Mouse (Mus musculus) gastrocnemius, postnatal 10 days (tissue): Measurements from ENCODE around the gene Epas1. TPM values are rescaled to one million over a fixed set of nuclear protein-coding genes. Genes with fewer than 3 reads are reported as not detected.

Experiments used
- DNase-seq: peaks from one replicate; pipeline ENCODE4 v3.0.0; 2021; ENCODE audit warnings: mixed read lengths
- long read RNA-seq, 2 experiments: library from polyadenylated mRNA; stranded (forward); transcript quantifications; one replicate each; pipeline ENCODE4 v2.0.0; 2021
- total RNA-seq, 2 experiments: library from RNA; stranded (reverse); gene quantifications; 2 replicates each; pipeline ENCODE4 v1.2.3; 2021

Epas1 gene
- total RNA-seq, result 10 to 100 TPM; 76.9 to 88.9 TPM
- long read RNA-seq, experiment 1, full-length matches to known transcripts, result 53 of 81 reads
- long read RNA-seq, experiment 1, partial matches to known transcripts, result 20 of 81 reads
- long read RNA-seq, experiment 1, other reads (novel, unspliced or antisense), result 8 of 81 reads
- long read RNA-seq, experiment 2, full-length matches to known transcripts, result 49 of 71 reads
- long read RNA-seq, experiment 2, partial matches to known transcripts, result 17 of 71 reads
- long read RNA-seq, experiment 2, other reads (novel, unspliced or antisense), result 5 of 71 reads

DNA sequence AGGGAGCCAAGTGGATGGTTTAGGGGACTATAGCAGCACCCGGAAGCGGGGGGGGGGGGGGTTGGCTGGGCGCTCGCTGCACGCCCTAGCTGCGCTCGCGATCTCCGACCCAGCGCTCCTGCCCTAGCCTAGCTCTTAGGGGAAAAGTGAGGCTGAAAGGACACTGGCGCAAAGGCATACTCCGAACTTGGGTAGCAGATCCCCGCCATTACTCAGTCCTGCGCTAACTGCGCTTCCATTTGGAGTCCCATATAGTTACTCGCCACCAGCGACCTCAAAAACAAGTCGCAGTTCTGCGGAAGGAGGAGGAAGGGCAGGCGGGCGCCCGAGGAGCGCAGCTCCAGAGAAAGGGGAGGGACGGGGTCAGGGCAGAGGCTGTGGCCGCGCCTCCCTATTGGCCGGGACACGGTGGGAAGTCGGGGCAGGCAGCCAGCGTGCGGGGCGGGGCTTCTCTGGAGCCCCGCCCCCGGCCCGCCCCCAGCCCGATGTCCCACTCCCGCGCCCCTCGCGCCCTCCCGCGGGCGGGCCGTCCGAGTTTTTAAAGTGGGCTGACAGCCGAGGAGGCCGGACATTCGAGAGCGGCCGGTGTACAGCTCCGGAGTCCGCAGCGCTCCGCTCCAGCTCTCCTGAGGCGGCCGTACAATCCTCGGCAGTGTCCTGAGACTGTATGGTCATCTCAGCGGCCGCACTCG is at the start of gene Epas1:
TSS of gene Epas1 (plus strand) at position 571 of the 692 bp plus-strand sequence.
- DNase-seq, result peak; percentile 91

DNA sequence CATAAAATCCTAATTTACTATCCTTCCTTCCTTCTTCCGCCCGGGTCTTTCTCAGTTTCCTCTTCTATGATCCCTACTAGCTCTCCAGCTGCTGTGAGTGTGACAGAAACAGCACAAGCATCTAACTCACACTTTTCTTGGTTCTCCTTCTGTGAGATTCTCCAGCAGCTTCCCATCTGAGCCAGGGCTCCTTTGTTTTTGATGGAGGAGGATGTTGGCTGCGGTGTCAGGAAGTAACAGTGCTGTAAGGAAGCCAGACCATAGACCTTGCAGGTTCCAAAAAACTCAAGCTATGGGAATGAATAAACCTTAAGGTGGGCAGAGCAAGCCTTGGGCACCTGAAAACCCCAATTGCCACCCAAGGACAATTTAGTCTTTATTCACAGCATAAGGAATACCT is 48.3 kb upstream of the Epas1 start:
- no peak for DNase-seq

DNA sequence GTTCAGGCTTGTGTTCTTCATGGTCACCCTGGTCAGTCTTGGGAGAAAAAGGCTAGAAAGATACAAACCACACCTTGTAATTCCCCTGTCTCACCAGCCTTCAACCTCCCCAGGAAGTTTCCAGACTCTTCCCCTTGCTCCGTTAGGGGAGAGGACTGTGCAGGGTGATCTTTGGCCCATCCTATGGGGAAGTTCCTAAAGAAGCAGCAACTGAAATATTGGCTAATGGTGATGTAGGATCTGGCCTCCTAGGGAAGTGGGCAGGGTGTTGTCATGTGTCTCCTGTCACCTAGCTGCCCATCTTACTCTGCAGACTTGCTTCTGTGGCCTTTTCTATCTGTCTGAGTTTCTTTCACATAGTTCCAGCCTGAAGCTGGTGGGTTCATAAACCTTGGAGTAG is 47.0 kb upstream of the Epas1 start:
- DNase-seq, result no peak

DNA sequence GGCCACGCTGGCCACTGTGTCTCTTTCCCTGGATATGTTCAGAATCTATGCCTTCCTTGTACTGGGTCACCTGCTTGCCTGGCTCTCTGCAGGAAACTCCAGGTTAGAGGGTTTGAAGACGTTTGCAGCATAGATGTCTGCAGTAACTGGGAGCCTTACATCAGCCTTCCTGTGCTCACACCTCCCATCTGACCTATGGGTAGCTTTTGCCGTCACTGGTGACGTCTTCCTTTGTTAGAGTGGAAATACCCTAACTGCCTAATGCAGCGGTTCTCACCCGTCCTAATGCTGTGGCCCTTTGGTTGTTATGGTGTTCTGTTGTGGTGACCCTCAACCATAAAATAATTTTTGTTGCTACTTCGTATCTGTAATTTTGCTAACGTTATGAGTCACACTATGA is 43.7 kb upstream of the Epas1 start:
- no peak for DNase-seq

DNA sequence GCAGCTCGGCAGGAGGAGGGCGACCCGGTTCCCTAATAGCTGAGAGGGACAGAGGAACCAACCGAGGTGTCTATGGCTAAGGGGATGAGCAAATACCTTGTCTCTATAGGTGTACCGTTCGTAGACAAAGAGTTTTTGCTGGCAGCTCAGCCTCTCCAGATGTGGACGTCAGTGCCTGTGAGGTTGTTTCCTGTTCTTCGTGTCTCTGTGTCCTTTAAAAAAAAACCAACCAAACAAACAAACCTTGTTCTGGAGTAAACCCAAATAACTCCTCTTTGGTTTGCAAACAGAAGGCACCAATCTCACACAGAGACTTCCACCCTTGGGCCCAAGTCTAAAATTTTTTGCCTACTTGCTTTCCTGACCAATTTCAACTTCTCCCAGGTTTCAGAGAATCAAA is 43.1 kb upstream of the Epas1 start:
- no peak for DNase-seq

DNA sequence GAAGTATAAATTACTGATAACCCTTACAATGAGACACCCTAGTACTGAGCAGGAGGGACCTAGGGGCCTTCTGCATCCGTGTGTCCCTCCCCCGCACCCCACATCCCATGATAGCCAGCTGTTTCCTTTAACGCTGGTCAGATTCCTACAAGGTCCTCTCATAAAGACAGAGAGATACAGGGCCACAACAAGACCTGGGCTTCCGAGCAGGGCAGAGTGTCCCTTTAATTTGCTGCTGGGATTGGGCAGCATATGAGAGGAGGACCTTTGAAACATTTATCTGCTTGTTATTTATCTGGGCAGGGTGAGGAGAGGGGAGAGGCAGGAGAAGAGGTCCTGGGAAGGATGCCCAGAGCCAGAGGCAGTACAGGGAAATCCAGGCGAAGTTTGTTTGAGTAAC is 41.6 kb upstream of the Epas1 start:
- no peak for DNase-seq

DNA sequence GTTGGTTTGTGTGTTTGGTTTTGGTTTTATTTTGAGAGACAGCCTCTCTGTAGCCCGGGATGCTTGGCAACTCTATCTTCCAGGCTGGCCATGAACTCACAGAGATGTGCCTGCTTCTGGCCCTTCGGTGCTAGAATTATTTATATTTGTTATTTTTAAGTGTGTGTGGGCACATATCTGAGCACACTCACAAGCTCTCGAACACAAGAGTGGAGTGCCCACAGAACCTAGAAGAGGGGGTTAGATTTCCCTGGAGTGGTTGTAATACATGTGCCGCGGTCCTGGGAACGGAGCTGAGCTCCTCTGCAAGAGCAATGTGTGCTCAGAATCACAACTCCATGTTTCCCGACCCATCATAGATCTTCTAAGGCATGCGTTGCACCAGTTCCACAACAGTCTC is 40.9 kb upstream of the Epas1 start:
- DNase-seq, result no peak

DNA sequence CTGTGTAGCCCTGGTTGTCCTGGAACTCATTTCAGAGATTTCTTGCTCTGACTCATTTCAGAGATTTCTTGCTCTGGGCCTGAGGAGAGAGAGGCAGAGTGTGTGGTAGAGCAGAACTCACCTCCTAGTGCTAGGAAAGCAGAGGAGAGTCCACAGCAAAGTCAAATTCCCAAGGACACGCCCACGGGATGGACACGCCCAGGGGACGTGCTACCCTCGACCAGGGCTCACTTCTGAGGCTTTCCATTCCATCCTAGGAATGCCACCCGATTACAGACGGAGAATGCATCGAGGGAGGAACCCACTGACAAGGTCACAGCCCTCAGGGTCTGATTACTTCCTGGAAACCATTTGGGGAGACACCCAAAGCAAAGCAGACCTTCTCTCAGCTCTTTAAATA is 39.9 kb upstream of the Epas1 start:
- DNase-seq, result no peak

DNA sequence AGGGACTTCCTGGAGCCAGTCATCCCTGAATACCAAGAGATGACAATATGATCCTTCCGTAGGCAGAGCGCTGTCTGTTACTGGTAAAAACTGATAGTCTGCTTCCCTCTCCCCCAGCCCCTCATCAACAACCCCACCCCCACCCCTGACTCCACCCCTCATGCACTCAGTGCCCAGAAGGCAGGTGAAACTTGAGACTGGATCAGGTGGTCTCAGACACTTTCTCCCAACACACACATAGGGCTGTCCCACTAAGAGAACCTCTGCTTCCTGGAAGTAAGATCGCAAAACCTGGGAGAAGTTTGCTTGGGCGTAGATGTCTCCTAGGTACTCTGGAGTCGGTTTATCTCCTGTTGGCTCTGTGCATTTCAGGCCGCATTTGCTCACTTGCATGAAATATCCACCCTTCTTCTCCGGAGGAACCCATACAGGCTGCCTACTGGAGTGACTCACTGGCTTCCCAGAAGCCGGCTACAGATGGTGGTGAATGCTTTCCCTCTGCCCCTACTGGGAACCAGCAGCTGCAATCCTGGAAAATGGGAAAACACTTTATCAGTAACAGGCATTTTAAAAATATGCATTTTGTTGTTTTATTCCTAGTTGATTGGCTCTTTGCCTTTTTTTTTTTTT is 28.6 kb upstream of the Epas1 start:
- DNase-seq, result no peak

DNA sequence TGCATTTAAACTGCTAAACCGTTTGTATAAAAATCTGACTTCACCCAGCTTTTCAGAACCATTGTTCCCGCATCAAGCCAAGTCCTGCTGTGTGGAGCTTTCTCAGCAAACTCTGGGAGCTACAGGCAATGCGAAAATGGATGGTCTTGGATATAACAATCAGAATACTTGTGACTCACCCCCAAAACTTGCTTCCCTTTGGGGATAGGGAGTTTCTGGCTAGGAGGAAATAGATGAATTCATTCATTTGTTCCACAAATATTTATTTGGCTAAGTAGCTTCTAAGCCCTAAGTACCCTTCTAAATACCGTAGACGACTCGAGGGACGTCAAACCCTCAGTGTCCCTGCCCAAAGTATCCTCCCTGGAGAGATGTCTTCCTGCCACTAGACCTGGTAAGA is 27.0 kb upstream of the Epas1 start:
- no peak for DNase-seq

DNA sequence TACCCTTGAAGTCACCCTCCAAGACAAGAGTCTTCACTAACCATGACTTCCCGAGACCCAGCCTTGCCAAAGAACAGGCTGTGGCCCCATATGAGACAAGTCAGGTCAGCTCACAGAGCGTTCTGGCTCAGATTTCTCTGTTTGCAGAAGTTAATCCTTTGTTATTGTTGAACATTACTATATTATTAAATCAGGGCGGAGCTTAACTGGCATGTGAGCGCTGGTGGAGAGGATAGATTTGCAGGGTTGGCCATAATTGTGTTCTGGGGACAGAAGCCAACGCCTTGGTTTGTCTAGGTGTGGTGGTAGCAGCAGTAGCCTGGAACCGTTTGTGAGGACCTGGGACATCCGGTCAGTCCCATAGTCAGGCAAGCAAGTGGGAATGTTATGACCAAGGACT is 26.5 kb upstream of the Epas1 start:
- no peak for DNase-seq

DNA sequence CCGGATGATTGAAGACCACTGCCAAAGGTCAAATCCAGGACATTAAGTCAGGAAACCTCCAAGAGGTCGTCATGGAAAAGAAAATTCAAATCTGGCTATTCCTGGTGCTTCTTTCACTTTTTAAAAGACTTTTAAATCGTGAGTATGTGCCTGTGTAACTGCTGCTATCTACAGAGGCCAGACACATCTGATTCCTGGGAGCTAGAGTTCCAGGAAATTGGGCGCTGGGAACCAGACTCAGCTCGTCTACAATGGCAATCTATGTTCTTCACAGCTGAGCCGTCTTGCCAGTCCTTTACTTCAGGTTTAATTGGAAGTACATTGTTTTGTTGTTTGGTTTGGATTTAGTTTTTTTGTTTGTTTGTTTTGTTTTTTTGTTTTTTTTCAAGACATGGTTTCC is 22.2 kb upstream of the Epas1 start:
- no peak for DNase-seq

DNA sequence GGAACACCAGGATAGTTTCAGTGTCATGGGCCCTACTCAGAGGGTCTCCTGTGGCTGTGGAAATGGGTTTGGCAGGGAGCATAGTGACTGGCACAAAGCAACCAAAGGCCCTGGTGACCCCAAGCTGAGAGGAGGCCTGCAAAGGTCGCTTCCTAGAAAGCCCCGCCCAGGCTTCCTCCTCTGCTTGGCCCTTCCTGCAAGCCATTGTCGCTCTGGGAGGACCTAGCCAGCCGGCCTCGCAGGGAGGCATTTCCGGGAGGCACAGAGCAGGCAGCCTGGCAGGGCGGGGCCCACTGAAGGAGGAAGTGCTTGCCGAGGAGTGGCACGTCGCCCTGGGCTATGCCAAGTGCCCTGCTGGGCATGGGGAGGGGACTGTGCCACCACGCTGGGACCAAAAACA is 21.5 kb upstream of the Epas1 start:
- DNase-seq, result peak; percentile 60

DNA sequence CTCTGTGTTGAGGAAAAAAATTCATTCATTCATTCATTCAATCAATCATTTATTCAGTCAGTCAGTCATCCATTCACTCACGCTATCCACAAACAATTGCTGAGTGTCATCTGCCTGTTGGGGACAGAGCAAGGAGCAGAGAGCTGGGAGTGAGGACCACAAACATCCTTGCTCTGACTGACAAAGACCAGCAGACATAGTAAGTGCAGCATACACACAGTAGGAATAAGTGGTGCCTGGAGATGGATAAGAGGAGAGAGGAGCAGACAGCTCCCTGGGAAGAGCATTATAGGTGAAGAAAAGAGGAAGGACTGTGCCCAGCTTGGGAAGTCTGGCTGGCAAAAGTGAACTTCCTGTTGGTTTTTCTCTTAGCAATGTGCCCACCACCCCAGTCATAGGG is 21.0 kb upstream of the Epas1 start:
- no peak for DNase-seq

DNA sequence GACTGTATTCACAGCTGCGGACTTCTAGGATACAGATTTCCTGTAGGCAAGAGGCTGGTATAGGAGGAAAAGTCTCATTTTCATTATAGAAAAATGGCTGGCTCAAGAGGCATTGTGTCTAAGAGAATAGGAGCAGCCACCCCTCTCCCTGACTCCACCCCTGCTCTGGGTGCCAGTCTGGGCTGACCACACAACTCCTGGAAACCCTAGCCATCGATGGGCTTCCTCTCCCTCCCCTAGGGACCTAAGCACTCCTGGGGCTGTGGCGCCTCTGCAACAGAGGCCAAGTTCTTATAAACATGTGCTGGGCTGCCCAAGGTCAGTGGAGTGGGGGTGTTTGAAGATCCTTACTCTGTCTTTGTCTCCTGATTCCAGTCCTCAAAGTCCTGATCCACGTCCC is 19.9 kb upstream of the Epas1 start:
- DNase-seq, result no peak

DNA sequence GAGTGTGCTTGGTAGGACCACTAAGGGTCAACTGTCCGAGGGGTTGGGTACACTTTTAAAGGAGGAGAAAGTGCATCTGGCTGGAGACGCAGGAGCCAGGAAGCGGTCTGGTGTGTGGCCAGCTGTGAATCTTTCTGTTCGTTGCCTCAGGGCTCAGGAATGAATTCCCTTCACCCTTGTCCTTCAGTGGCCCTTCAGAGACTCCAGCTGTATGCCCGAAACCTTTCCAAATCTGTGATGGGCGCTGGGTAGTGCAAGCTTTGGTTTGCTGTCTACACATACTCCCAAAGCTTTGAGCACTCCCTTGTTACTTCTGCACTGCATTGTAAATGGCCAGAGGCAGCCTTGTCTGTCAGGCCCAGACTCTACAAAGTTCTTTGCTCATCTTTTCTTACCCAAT is 15.0 kb upstream of the Epas1 start:
- no peak for DNase-seq

DNA sequence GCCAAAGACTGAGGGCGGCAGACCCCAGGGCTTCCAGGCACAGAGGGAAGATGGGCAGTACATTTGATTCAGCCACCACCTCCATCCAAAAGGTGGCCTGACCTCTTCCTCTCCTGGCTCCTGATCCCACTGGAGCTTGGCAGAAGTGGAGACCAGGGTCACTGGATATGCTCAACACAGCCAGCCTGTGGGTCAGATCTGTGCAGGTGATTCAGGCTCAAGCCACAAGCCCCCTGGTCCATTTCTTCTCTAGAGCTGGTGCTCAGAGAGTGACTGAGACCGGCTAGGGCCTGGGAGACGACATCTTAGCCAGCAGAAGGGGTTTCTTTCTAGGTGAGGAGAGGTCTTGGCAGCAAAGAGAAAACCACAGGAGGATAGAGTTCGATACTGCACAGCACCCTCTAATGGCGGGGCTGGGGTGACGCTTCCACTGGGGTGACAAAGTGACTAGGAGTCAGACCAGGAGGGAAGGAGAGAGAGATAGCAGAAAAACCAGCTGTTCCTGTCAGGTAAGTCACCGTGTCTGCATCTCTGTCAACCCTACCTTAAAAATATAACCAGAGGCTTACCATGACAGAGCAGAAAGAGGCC is 10.1 kb upstream of the Epas1 start:
- DNase-seq, result no peak

DNA sequence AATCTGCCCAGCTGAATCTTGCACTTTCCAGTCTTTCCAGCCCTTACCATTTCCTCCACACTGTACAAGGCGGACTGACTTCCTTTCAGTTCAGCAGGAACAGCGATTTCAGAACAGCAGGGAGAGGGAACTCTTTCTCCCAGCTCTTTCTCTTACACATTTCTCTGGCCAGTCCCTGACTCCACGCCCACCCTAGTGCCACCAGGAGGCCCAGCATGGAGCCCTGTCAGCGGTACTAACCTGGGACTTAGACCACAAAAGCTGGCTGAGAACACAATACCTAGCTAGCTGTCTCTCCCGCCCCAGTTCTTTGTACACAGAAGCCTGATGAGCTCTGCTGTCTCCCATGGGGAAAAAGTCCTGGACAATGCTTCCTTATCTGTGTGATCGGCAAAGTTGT is 8.6 kb upstream of the Epas1 start:
- no peak for DNase-seq

DNA sequence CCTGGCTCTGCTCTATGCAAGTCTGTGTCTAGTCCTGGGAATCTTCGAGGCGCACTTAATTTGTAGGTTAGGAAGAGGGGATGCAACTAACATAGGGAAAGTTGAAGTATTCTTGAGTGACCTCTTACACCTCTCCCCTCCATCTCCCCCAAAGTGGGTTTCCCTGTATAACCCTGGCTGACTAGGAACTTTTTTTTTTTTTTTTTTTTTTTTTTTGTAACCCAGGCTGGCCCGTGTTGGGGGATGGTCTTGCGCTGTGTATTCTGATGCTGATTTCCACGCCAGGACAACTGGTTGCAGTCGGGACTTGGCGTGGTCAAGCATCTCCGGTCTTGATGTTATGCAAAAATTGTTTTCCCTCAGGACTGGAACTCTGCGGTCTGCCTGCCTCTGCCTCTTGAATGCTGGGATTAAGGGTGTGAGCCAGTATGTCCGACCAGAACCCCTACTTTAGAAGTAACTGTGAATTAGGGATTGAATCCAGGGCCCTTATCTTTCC is 2.1 kb upstream of the Epas1 start:
- no peak for DNase-seq

DNA sequence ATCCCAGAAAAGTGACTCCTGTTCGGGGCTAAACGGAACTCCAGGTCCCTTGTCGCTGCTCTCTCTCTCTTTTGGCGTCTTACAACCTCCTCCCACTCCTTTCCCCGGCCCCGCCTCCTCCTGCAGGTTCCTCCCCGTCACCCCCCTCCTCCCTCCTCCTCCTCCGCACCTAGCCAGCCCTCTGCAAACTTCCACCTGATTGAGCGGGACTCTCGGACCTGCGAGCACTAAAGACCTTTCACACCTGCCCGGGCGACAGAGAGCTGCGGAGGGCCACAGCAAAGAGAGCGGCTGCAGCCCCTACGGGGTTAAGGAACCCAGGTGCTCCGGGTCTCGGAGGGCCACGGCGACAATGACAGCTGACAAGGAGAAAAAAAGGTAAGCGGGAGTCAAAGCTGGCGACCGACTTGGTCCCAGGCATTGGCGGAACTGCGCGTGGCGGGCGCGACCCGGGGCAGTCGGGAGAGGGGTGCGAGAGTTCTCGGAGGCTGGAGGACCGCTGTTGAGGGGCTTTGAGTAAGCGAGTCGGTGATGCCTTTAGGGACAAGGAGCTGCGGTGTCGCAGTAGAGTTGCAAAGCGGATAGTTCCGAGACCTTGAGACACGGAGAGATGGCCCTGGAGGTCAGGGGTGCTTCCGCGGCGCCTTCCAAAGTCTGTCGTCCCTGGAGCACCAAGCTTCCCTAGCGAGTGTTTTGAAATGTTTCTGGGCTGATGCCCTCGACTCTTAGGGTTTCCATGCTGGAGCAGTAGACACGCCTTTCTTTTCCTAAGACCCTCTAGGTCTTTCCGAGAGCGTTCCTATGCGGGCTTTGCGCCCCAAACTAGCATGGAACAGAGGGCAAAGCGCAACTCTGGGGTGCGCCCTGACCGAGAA is 668 bp downstream of the Epas1 start:
- peak; percentile 57 for DNase-seq

DNA sequence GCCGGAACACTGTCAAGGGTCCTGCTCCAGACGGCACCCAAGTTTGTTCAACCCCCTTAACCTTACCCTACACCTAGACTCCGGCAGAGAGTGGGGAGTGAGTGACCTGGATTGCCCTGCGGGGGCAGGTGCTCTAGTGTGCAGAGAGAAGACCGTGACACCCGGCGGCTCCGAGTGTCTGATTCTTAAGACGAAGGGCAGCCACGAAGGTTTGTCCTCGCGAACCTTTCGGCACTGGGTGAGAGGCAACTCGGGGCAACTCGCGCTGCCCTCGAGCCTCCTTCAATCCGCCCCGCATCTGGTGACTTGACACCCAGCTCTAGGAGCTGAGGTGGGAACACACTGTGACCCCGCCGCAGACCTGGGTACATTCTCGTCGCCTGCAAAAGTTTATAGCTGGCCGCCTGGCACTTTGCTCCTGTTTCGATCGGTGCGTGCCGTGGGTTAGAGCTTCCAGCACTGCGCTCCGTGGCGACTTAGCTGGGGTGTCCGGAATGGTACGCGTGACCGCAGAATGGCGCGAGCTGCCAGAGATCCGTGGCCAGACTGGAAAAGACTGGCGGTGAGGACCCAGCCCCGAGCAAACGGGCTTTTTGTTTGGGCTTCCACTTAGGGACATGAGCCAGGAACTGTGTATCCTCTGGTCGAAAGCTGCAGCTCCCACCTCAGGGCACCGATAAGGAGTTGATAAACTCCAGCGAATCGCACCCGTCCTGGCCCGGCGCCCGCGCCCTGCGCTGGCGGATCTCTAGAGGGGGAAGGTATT is 1.5 kb downstream of the Epas1 start:
- DNase-seq, result peak; percentile 57
